Mouse (Mus musculus): ENCODE measurements around the gene 4930453N24Rik. TPM values are rescaled to one million over a fixed set of nuclear protein-coding genes. Genes with fewer than 3 reads are reported as not detected.
A peak's percentile ranks its signal among the peaks of the same experiment; 100 is the strongest.

Gene 4930453N24Rik
- polyA plus RNA-seq (2012; rRNA removed) (12.2 and 16.9 TPM in 2 replicates), polyA plus RNA-seq (2014; fragmentation: Nextera tagmentation; extraction: Ambion mirVana) (28.6 and 29.8 TPM in 2 replicates)

GRCm38 (mm10) chr16:64770521-64771430, at the start of gene 4930453N24Rik:
Gene 4930453N24Rik, minus strand, starts transcription at chr16:64771161.
- no peaks in the 10 kb centered on the region for H3K9me3 ChIP-seq (ENCODE audit: control insufficient read depth, low read length)
- peak; percentile 94 for ATAC-seq (ENCODE audit: low FRiP score, low read depth)
- no peaks in the 10 kb centered on the region for H3K27me3 ChIP-seq (ENCODE audit: control insufficient read depth, insufficient read depth, low read length)
- WGBS, result 2% methylated on average over 70 of the region's 72 CpGs
- H3K36me3 ChIP-seq (ENCODE audit: control insufficient read depth, insufficient read depth, low read length), result peaks cover 16% of the 10 kb centered on the region
- peak; percentile 91 for DNase-seq (ENCODE audit: low spot score)
- H3K27ac ChIP-seq (replicated peaks; ENCODE audit: low read depth, low read length), result peak within 1 kb of the TSS; percentile 93
- H3K9ac ChIP-seq (ENCODE audit: low read depth, low read length, severe bottlenecking), result peak within 1 kb of the TSS; percentile 93
- H3K4me1 ChIP-seq (ENCODE audit: control insufficient read depth, insufficient read depth, low read length), result 0 out of 2 replicates have a peak, but pooled peaks cover 6% of the 10 kb centered on the region
- H3K4me3 ChIP-seq (replicated peaks; ENCODE audit: low read length), result peak within 1 kb of the TSS; percentile 88
- peak; percentile 87; the same call in 1 of the 2 replicates for TF ChIP-seq POLR2A (IDR thresholded peaks at IDR 0.05; ENCODE audit: borderline replicate concordance, extremely low read depth, insufficient read depth, insufficient read length)
- peak within 1 kb of the TSS; percentile 56 for H3K4me2 ChIP-seq (replicated peaks; ENCODE audit: low read depth, low read length, severe bottlenecking)

GRCm38 (mm10) chr16:64817094-64817765, 46.3 kb upstream of the 4930453N24Rik start:
- no peak overlapping the region for H3K4me2 ChIP-seq (replicated peaks; ENCODE audit: low read depth, low read length, severe bottlenecking)
- no peaks in the 10 kb centered on the region for H3K9me3 ChIP-seq (ENCODE audit: control insufficient read depth, low read length)
- no peak overlapping the region for H3K4me3 ChIP-seq (replicated peaks; ENCODE audit: low read length)
- no peak for DNase-seq (ENCODE audit: low spot score)
- no peaks in the 10 kb centered on the region for H3K4me1 ChIP-seq (ENCODE audit: control insufficient read depth, insufficient read depth, low read length)
- TF ChIP-seq POLR2A (IDR thresholded peaks at IDR 0.05; ENCODE audit: borderline replicate concordance, extremely low read depth, insufficient read depth, insufficient read length), result no peak
- no peaks in the 10 kb centered on the region for H3K27me3 ChIP-seq (ENCODE audit: control insufficient read depth, insufficient read depth, low read length)
- peaks cover 13% of the 10 kb centered on the region for H3K36me3 ChIP-seq (ENCODE audit: control insufficient read depth, insufficient read depth, low read length)
- no peak overlapping the region for H3K9ac ChIP-seq (ENCODE audit: low read depth, low read length, severe bottlenecking)
- no peak for ATAC-seq (ENCODE audit: low FRiP score, low read depth)
- no peak overlapping the region for H3K27ac ChIP-seq (replicated peaks; ENCODE audit: low read depth, low read length)
- WGBS, result 91% methylated on average over 3 of the region's 3 CpGs

- 48% methylated on average over 3 of the region's 3 CpGs for WGBS
These were observed 32.1 kb upstream of the 4930453N24Rik start for GRCm38 (mm10) chr16:64803041-64803440.

GRCm38 (mm10) chr16:64801638-64802037, 30.7 kb upstream of the 4930453N24Rik start:
- Histone ChIP-seq H3K9me3 (ENCODE audit: control insufficient read depth, low read length) (no peaks in the 10 kb centered on the region), H3K4me2 (replicated peaks; ENCODE audit: low read depth, low read length, severe bottlenecking) (no peak overlapping the region), H3K9ac (ENCODE audit: low read depth, low read length, severe bottlenecking) (no peak overlapping the region), H3K4me3 (replicated peaks; ENCODE audit: low read length) (no peak overlapping the region), H3K27me3 (ENCODE audit: control insufficient read depth, insufficient read depth, low read length) (no peaks in the 10 kb centered on the region), H3K4me1 (ENCODE audit: control insufficient read depth, insufficient read depth, low read length) (no peaks in the 10 kb centered on the region), H3K27ac (replicated peaks; ENCODE audit: low read depth, low read length) (no peak overlapping the region), H3K36me3 (ENCODE audit: control insufficient read depth, insufficient read depth, low read length) (peaks cover 8% of the 10 kb centered on the region; the same call in 1 of the 2 replicates)
- DNase-seq (ENCODE audit: low spot score), result no peak
- TF ChIP-seq POLR2A (IDR thresholded peaks at IDR 0.05; ENCODE audit: borderline replicate concordance, extremely low read depth, insufficient read depth, insufficient read length), result no peak
- no peak for ATAC-seq (ENCODE audit: low FRiP score, low read depth)

More at GRCm38 (mm10) chr16:64803041-64803440, 32.1 kb upstream of the 4930453N24Rik start:
- H3K4me1 ChIP-seq (ENCODE audit: control insufficient read depth, insufficient read depth, low read length), result no peaks in the 10 kb centered on the region
- H3K27ac ChIP-seq (replicated peaks; ENCODE audit: low read depth, low read length), result no peak overlapping the region
- no peak overlapping the region for H3K9ac ChIP-seq (ENCODE audit: low read depth, low read length, severe bottlenecking)
- no peak for TF ChIP-seq POLR2A (IDR thresholded peaks at IDR 0.05; ENCODE audit: borderline replicate concordance, extremely low read depth, insufficient read depth, insufficient read length)
- no peak overlapping the region for H3K4me2 ChIP-seq (replicated peaks; ENCODE audit: low read depth, low read length, severe bottlenecking)
- no peak for ATAC-seq (ENCODE audit: low FRiP score, low read depth)
- peak; percentile 5 for DNase-seq (ENCODE audit: low spot score)
- no peaks in the 10 kb centered on the region for H3K9me3 ChIP-seq (ENCODE audit: control insufficient read depth, low read length)
- no peaks in the 10 kb centered on the region for H3K27me3 ChIP-seq (ENCODE audit: control insufficient read depth, insufficient read depth, low read length)
- H3K4me3 ChIP-seq (replicated peaks; ENCODE audit: low read length), result no peak overlapping the region
- H3K36me3 ChIP-seq (ENCODE audit: control insufficient read depth, insufficient read depth, low read length), result peaks cover 8% of the 10 kb centered on the region; the same call in 1 of the 2 replicates

- H3K9me3 ChIP-seq (ENCODE audit: control insufficient read depth, low read length), result no peaks in the 10 kb centered on the region
- peaks cover 6% of the 10 kb centered on the region; the same call in 1 of the 2 replicates for H3K36me3 ChIP-seq (ENCODE audit: control insufficient read depth, insufficient read depth, low read length)
- H3K27ac ChIP-seq (replicated peaks; ENCODE audit: low read depth, low read length), result no peak overlapping the region
- no peaks in the 10 kb centered on the region for H3K4me1 ChIP-seq (ENCODE audit: control insufficient read depth, insufficient read depth, low read length)
- DNase-seq (ENCODE audit: low spot score), result no peak
- no peak overlapping the region for H3K4me3 ChIP-seq (replicated peaks; ENCODE audit: low read length)
- H3K4me2 ChIP-seq (replicated peaks; ENCODE audit: low read depth, low read length, severe bottlenecking), result no peak overlapping the region
- WGBS, result 78% methylated on average over 5 of the region's 5 CpGs
- no peak for ATAC-seq (ENCODE audit: low FRiP score, low read depth)
- TF ChIP-seq POLR2A (IDR thresholded peaks at IDR 0.05; ENCODE audit: borderline replicate concordance, extremely low read depth, insufficient read depth, insufficient read length), result no peak
- no peak overlapping the region for H3K9ac ChIP-seq (ENCODE audit: low read depth, low read length, severe bottlenecking)
- H3K27me3 ChIP-seq (ENCODE audit: control insufficient read depth, insufficient read depth, low read length), result no peaks in the 10 kb centered on the region
These were observed 29.4 kb upstream of the 4930453N24Rik start for GRCm38 (mm10) chr16:64800393-64800792.
